Mouse (Mus musculus) kidney, postnatal 10 days (tissue): ENCODE data around the gene Mef2d.

Experiments used
- DNase-seq: peaks from one replicate; pipeline ENCODE4 v3.0.0; 2021; ENCODE audit warnings: mixed read lengths

Mef2d gene

GRCm38 (mm10) chr3:88141787-88142523, at the start of gene Mef2d:
Gene Mef2d (plus strand): TSS chr3:88142372.
- DNase-seq = peak; percentile 98

DNA sequence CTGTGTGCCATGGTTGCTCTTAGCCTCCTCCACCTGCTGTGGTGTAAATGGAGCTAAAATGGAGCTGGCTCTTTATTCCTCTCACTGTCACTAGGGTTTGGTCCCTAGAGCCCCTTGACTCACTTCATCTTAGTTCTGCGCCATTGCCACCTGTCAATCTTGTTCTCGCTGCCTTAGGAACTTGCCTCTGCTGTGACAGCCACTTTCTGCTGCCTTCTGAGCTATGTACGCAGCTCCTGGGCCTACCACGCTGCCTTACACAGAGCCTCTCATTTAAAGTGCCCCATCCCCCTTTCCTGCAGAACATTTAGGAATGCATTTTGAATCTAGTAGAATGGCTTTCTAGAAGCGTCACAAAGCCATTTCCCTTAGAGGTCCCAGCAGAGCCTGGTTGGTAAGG, 48.0 kb upstream of the Mef2d start:
- no peak for DNase-seq

DNA sequence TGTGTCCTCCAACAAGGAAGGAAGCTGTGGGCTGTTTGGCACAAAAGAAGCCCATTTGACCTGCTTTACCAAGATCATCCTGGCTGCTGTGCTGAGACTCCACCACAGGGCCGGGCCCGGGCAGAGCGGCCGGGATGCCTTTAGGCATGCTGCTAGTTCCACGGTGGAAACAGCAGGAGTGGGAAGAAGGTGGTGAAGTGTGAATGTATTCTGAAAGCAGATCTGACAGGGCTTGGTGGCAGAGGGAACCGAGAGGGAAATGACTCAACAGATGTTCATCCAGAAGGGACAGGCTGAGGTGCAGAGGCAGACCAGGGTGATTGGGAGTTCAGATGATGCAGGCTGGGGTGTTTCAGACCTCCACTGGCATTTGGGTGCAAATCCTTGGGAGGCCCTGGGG, 44.5 kb upstream of the Mef2d start:
- DNase-seq = no peak

- DNase-seq = peak; percentile 53
These were observed 41.9 kb upstream of the Mef2d start for GRCm38 (mm10) chr3:88100251-88100650.

DNA sequence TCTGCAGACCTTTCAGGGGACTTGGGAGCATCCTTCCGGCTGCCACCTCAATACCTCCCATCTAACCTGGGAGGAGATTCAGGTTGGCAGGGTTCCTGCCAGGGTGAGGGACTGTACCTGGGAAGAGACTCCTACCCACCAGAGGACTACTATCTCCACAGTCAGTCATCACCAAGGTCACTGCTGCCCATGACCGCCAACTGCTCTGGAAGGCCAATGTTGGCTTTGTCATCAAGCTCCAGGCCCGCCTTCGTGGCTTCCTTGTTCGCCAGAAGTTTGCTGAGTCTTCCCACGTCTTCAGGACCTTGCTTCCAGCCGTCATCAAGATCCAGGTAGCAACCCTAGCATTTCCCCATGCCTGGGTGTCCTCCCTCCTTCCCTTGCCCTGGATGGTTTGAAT, 40.4 kb upstream of the Mef2d start:
- DNase-seq = no peak

GRCm38 (mm10) chr3:88102196-88102595, 40.0 kb upstream of the Mef2d start:
- peak; percentile 14 for DNase-seq

DNA sequence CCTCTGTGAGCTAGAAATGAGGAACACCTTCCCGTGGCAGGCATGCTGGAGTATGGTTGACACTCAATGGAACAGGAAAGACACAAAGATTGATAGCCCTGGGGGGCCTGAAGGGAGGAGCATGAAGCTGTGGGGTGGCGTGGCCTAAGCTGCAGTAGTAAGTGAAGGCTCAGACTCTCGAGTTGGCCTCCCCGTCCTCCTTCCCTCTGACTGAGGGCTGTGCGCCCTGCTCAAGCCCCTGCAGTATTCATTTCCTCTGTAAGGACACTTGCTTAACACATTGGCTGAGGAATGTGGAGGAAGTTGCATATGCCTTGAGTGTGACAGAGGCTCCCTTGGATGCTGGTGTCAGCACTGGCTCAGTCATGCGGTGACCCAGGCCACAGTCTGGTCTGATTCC, 39.6 kb upstream of the Mef2d start:
- peak; percentile 51 for DNase-seq

DNA sequence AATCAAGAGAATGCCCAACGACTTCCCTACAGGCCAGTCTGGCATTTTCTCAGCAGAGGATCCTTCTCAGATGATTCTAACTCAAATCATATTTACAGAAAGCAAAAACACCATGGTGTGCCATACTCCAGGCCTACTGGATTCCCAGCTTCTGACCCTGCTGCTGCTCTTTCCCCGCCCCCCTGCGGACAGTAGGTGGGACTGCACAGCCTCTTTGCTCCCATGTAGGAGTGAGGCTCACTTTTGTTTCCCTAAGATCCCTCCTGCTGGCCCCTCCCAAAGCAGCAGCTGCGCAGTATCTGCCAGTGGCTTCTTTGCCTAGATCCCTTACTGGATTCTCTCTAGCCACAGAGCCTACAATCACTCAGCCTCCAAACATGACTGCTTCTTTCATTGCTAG, 36.0 kb upstream of the Mef2d start:
- DNase-seq = no peak

DNA sequence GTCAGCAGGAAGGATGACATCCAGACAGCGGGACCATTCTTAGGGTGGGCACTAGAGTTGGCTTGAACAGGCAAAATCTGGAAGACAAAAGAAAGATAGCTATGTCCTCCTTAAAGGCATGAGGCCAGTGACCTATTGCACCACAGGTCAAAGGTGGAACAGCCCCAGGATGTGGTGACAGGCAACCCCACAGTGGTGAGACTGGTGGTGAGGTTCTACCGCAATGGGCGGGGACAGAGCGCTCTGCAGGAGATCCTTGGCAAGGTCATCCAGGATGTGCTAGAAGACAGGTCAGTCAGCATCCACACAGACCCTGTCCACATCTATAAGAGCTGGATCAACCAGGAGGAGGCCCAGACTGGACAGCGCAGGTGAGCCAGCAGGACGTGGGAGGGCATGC, 33.0 kb upstream of the Mef2d start:
- DNase-seq = no peak

GRCm38 (mm10) chr3:88114396-88114795, 27.8 kb upstream of the Mef2d start:
- no peak for DNase-seq

DNA sequence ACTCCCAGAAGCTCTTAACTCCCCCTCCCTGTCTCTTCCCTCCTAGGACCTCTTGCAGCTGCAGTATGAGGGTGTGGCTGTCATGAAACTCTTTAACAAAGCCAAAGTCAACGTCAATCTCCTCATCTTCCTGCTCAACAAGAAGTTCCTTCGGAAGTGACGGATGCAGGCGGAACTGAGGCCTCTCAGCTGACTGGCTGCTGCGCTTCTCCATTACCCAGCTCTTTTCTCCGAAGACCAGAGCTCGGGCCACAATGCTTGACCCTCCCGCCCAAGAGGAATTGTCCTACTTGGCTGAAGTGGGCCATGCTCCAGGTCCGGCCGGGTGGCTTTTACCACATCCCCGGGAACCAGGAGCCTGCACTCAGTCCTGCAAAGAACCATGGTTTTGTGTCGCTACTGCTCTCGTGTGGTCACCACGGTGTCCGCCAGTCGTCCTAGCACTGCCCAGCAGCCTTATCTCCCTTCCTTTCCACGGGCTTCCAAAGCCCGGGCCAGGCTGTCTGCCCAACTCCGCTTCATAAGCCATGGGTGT, 22.0 kb upstream of the Mef2d start:
- no peak for DNase-seq

- no peak for DNase-seq
These were observed 20.7 kb upstream of the Mef2d start for GRCm38 (mm10) chr3:88121164-88122131.

- no peak for DNase-seq
These were observed 17.0 kb upstream of the Mef2d start for GRCm38 (mm10) chr3:88125195-88125594.

DNA sequence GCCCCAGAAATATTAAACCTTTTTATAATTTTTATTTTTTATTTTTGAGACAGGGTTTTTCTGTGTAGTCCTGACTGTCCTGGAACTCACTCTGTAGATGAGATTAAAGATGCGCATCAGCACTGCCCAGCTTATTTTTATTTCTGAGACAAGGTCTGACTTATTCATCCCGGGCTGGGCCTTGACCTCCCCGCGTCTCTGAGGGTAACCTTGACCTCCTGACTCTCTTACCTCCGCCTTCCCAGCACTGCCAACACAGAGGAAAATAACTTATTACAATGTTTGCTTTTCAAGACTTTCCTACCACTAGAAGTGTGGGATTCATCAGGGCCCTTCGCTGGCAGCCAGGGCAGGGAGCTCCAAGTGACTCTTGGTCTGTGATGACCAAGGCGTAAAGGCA, 16.0 kb upstream of the Mef2d start:
- DNase-seq = no peak

DNA sequence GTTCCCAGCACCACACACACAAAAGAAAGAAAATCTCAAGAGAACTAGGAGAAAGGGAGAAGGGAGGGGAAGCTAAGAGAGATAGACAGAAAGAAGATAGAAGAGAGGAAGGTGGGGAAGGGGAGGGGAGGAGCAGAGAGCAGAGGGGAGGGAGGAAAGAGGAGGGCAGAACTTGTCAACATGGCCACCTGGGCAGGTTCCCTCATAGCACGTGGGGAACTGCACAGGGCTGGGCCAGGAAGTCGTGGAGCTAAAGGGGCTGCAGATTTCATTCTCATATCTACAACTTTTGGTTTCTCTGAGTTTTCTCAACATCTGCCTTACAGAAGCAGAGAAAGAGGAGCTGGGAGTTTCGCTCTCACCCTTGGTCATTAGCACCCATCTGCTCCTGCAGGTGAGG, 14.5 kb upstream of the Mef2d start:
- no peak for DNase-seq

- no peak for DNase-seq
These were observed 14.1 kb upstream of the Mef2d start for GRCm38 (mm10) chr3:88128056-88128455.

GRCm38 (mm10) chr3:88129006-88129405, 13.2 kb upstream of the Mef2d start:
- DNase-seq = no peak

- DNase-seq = no peak
These were observed 11.1 kb upstream of the Mef2d start for GRCm38 (mm10) chr3:88131071-88131470.

DNA sequence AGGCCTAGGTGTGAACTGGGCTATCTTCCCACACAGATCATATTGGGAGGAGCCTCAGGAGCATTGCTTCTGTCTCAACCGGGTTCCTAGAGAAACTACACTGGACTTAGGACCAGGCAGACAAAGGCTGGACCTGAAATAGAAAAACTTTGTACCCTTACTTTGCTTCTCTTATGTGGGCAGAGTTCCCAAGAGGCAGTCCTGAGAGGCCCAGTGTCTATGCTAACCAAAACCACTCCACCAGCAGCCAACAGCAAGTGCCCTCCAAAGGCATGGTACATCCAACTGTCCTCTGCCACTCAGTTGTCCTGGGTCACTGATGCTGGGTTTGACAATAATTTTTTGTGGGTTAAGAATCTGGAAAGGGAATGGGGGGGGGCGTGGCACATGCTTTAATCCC, 9.7 kb upstream of the Mef2d start:
- DNase-seq = no peak

GRCm38 (mm10) chr3:88133187-88133771, 8.9 kb upstream of the Mef2d start:
- DNase-seq = no peak

DNA sequence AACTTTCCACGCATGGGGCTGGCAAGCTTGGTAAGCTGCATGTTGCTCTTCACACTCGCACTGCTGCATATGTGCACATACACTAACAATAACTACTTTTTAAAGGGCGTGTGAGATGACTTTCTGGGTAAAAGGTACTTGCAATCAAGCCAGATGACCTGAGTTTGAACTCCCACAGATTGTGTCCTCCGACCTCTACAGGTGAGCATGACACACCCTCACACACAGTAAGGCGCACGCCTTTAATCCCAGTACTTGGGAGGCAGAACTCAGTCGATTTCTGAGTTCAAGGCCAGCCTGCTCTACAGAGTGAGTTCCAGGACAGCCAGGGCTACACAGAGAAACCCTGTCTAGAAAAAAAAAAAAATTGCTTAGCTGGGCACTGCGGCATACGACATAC, 5.8 kb upstream of the Mef2d start:
- DNase-seq = no peak

GRCm38 (mm10) chr3:88136945-88137494, 5.2 kb upstream of the Mef2d start:
- no peak for DNase-seq

- no peak for DNase-seq
These were observed 4.4 kb upstream of the Mef2d start for GRCm38 (mm10) chr3:88137821-88138220.
